Mouse (Mus musculus) megakaryocyte-erythroid progenitor cell, adult 5-6 weeks (primary cell): Measurements from ENCODE around the gene 5031439G07Rik. TPM values are rescaled to one million over a fixed set of nuclear protein-coding genes. Genes with fewer than 3 reads are reported as not detected.

Experiments used
- ATAC-seq: replicated peaks from 2 replicates; pipeline ENCODE4 v1.8.0; 2016; ENCODE audit warnings: mild to moderate bottlenecking, inconsistent platforms; ENCODE audit not compliant: severe bottlenecking, poor library complexity, low FRiP score, low TSS enrichment
- total RNA-seq, 2 experiments: library from RNA; stranded (forward) in 1 of 2; stranded (reverse) in 1 of 2; fragments of 200-1000, 215-1000 nt in 1 of 2; fragments of >200 nt in 1 of 2; fragmentation: Nextera tagmentation in 1 of 2; gene quantifications; 2 replicates each; pipeline ENCODE4 v1.2.3; 2014 to 2017

The 5031439G07Rik gene
- total RNA-seq, 2 experiments from 2014 or later = 3.5 to 4.0 TPM

GRCm38 (mm10) chr15:84997768-84998454, 9.6 kb upstream of the 5031439G07Rik start:
- no peak for ATAC-seq

GRCm38 (mm10) chr15:84995967-84996366, 7.6 kb upstream of the 5031439G07Rik start:
- peak; percentile 85 for ATAC-seq

GRCm38 (mm10) chr15:84995041-84995440, 6.7 kb upstream of the 5031439G07Rik start:
- no peak for ATAC-seq

- ATAC-seq = no peak
Observed at GRCm38 (mm10) chr15:84994498-84994897, 6.1 kb upstream of the 5031439G07Rik start.

- no peak for ATAC-seq
Observed at GRCm38 (mm10) chr15:84989771-84990170, 1.4 kb upstream of the 5031439G07Rik start.

GRCm38 (mm10) chr15:84989098-84989497, 747 bp upstream of the 5031439G07Rik start:
- no peak for ATAC-seq

- peak; percentile 44; the same call in 1 of the 2 replicates for ATAC-seq
Observed at GRCm38 (mm10) chr15:84987020-84987815, 1.1 kb downstream of the 5031439G07Rik start.

- ATAC-seq = no peak
Observed at GRCm38 (mm10) chr15:84986171-84987019, 2.0 kb downstream of the 5031439G07Rik start.

GRCm38 (mm10) chr15:84985516-84986160, 2.7 kb downstream of the 5031439G07Rik start:
- ATAC-seq = no peak

- ATAC-seq = no peak
Observed at GRCm38 (mm10) chr15:84983721-84984120, 4.6 kb downstream of the 5031439G07Rik start.

- ATAC-seq = no peak
Observed at GRCm38 (mm10) chr15:84982888-84983287, 5.5 kb downstream of the 5031439G07Rik start.

- ATAC-seq = no peak
Observed at GRCm38 (mm10) chr15:84981609-84982313, 6.6 kb downstream of the 5031439G07Rik start.

- no peak for ATAC-seq
Observed at GRCm38 (mm10) chr15:84975729-84976128, 12.6 kb downstream of the 5031439G07Rik start.

GRCm38 (mm10) chr15:84973544-84973871, 14.8 kb downstream of the 5031439G07Rik start:
- no peak for ATAC-seq

- no peak for ATAC-seq
Observed at GRCm38 (mm10) chr15:84972860-84973543, 15.3 kb downstream of the 5031439G07Rik start.

GRCm38 (mm10) chr15:84968534-84968933, 19.8 kb downstream of the 5031439G07Rik start:
- ATAC-seq = no peak

GRCm38 (mm10) chr15:84965575-84966360, 22.6 kb downstream of the 5031439G07Rik start:
- ATAC-seq = peak; percentile 67; the same call in 1 of the 2 replicates

GRCm38 (mm10) chr15:84964771-84965170, 23.6 kb downstream of the 5031439G07Rik start:
- ATAC-seq = no peak
